Mouse (Mus musculus): ENCODE data around the gene Bag5. TPM values are rescaled to one million over a fixed set of nuclear protein-coding genes. Genes with fewer than 3 reads are reported as not detected.

The Bag5 gene
- polyA plus RNA-seq, 1 experiment from 2014 or later = 56.8 TPM

DNA sequence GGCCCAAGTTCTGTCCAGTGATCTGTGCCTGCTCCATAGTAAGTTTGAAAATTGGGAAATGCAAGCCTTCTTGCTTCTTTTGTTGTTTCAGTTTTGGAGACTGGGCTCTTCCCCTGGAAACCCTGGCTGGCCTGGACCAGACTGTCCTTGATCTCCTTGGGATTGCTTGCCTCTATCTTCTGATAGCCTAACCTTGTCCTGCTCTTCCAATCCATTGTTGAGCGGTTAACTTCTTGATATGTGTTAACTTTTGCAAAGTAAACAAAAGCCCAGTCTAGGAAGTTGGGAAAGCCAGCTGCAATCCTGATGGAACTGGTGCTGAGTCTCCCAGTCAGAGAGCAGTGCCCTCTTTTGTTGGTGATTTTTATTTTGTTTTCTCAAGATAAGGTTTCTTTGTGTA, 14.9 kb upstream of the Bag5 start:
- ATAC-seq (ENCODE audit: insufficient number of reproducible peaks, low FRiP score, low TSS enrichment, low read depth) = no peak
- Histone ChIP-seq H3K4me1 (ENCODE audit: control insufficient read depth, insufficient read depth, low read length) (0 out of 2 replicates have a peak, but pooled peaks cover 3% of the 10 kb centered on the region), H3K4me3 (ENCODE audit: low read depth, low read length) (no peak overlapping the region), H3K4me2 (ENCODE audit: low read depth, severe bottlenecking) (no peak overlapping the region), H3K27me3 (ENCODE audit: control insufficient read depth, insufficient read depth, low read length) (no peaks in the 10 kb centered on the region), H3K36me3 (ENCODE audit: control insufficient read depth, insufficient read depth, low read length) (peaks cover 2% of the 10 kb centered on the region; the same call in 1 of the 2 replicates), H3K9ac (ENCODE audit: low read length) (no peak overlapping the region), H3K27ac (replicated peaks; ENCODE audit: low read depth, low read length) (no peak overlapping the region), H3K9me3 (ENCODE audit: control insufficient read depth, low read length) (no peaks in the 10 kb centered on the region)
- no peak for DNase-seq (ENCODE audit: low spot score)
- 93% methylated on average over 1 of the region's 1 CpGs for WGBS

DNA sequence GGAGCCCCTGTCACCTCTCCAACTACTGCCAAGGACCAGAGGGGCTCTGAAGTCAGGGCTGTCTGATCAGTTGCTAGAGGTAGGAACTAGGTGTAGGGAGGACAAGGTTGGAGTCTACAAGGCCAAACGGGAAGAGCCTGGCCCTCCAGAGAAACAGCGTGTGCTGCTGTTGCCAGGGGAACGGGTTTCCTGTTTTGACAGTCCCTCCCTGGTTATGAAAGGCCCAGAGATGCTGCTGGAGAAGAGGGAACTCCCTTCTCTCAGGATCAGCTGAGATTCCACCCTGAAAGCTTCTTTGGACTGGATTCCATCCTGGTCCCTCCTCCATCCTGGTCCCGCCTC, 13.0 kb upstream of the Bag5 start:
- H3K9ac ChIP-seq (ENCODE audit: low read length) = no peak overlapping the region
- no peak for DNase-seq (ENCODE audit: low spot score)
- no peak overlapping the region for H3K4me2 ChIP-seq (ENCODE audit: low read depth, severe bottlenecking)
- ATAC-seq (ENCODE audit: insufficient number of reproducible peaks, low FRiP score, low TSS enrichment, low read depth) = no peak
- H3K9me3 ChIP-seq (ENCODE audit: control insufficient read depth, low read length) = no peaks in the 10 kb centered on the region
- no peak overlapping the region for H3K4me3 ChIP-seq (ENCODE audit: low read depth, low read length)
- no peaks in the 10 kb centered on the region for H3K4me1 ChIP-seq (ENCODE audit: control insufficient read depth, insufficient read depth, low read length)
- no peaks in the 10 kb centered on the region for H3K27me3 ChIP-seq (ENCODE audit: control insufficient read depth, insufficient read depth, low read length)
- peaks cover 2% of the 10 kb centered on the region; the same call in 1 of the 2 replicates for H3K36me3 ChIP-seq (ENCODE audit: control insufficient read depth, insufficient read depth, low read length)
- 71% methylated on average over 4 of the region's 4 CpGs for WGBS
- no peak overlapping the region for H3K27ac ChIP-seq (replicated peaks; ENCODE audit: low read depth, low read length)

- H3K36me3 ChIP-seq (ENCODE audit: control insufficient read depth, insufficient read depth, low read length) = peaks cover 2% of the 10 kb centered on the region; the same call in 1 of the 2 replicates
- H3K4me2 ChIP-seq (ENCODE audit: low read depth, severe bottlenecking) = no peak overlapping the region
Measured at GRCm38 (mm10) chr12:111725338-111726121, 12.5 kb upstream of the Bag5 start.

DNA sequence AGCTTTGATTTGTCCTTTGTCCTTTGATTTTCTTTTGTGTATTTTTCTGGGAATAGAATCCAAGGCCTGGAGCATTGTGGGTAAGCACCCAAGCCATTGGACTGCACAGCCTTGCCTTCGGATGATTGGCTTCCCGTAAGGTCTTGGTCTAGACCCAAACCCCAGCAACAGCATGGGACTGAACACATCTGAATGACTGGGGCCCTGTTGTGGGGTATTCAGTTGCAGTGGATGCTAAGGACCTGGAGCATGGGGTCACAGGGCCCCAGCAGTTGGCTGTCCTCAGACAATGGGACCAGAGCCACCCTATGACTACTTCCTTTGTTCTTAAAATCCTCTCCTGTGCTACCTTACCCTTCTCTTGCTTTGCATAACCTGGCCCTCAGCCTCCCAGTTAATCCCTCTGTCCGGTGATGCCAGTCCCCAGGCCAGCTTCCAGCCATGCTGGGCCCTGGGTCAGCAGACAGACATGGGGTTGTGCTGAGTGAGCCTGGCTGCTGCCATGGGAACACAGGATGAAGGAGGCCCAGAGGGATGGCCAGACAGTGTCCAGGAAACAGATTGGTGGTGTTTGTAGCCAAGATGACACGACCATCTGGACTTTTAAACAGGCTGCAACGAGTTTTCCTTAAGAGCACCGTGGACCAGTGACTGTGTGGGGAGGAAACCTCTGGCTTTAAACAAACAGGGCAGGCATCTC, 11.7 kb upstream of the Bag5 start:
- Histone ChIP-seq H3K36me3 (ENCODE audit: control insufficient read depth, insufficient read depth, low read length) (peaks cover 2% of the 10 kb centered on the region; the same call in 1 of the 2 replicates), H3K4me2 (ENCODE audit: low read depth, severe bottlenecking) (no peak overlapping the region), H3K9me3 (ENCODE audit: control insufficient read depth, low read length) (no peaks in the 10 kb centered on the region), H3K4me1 (ENCODE audit: control insufficient read depth, insufficient read depth, low read length) (no peaks in the 10 kb centered on the region), H3K9ac (ENCODE audit: low read length) (no peak overlapping the region), H3K27ac (replicated peaks; ENCODE audit: low read depth, low read length) (no peak overlapping the region), H3K27me3 (ENCODE audit: control insufficient read depth, insufficient read depth, low read length) (no peaks in the 10 kb centered on the region), H3K4me3 (ENCODE audit: low read depth, low read length) (no peak overlapping the region)
- peak; percentile 35; the same call in 1 of the 2 replicates for ATAC-seq (ENCODE audit: insufficient number of reproducible peaks, low FRiP score, low TSS enrichment, low read depth)
- WGBS = 75% methylated on average over 6 of the region's 6 CpGs
- DNase-seq (ENCODE audit: low spot score) = no peak

More at GRCm38 (mm10) chr12:111725338-111726121, 12.5 kb upstream of the Bag5 start:
- H3K9me3 ChIP-seq (ENCODE audit: control insufficient read depth, low read length) = no peaks in the 10 kb centered on the region
- H3K9ac ChIP-seq (ENCODE audit: low read length) = no peak overlapping the region
- H3K4me1 ChIP-seq (ENCODE audit: control insufficient read depth, insufficient read depth, low read length) = no peaks in the 10 kb centered on the region
- WGBS = 79% methylated on average over 12 of the region's 12 CpGs
- H3K27me3 ChIP-seq (ENCODE audit: control insufficient read depth, insufficient read depth, low read length) = no peaks in the 10 kb centered on the region
- no peak for ATAC-seq (ENCODE audit: insufficient number of reproducible peaks, low FRiP score, low TSS enrichment, low read depth)
- H3K27ac ChIP-seq (replicated peaks; ENCODE audit: low read depth, low read length) = no peak overlapping the region
- no peak for DNase-seq (ENCODE audit: low spot score)
- no peak overlapping the region for H3K4me3 ChIP-seq (ENCODE audit: low read depth, low read length)

DNA sequence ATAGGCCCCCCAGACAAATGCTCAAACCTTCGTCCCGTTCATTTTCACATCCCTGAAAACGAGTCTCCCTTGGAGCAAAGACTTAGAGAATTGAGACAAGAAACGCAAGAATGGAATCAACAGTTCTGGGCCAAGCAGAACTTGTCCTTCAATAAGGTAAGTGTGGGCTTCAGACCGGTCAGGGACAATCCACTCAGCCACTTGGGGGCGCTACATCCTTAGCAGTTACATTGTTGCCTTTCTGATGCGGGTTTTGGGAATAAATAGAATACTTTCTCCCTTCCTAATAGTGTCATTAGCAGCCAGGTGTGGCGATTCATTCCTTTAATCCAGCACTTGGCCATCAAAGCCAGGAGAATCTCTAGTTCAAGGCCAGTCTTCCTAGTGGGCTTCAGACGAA, 9.6 kb upstream of the Bag5 start:
- no peak overlapping the region for H3K27ac ChIP-seq (replicated peaks; ENCODE audit: low read depth, low read length)
- H3K27me3 ChIP-seq (ENCODE audit: control insufficient read depth, insufficient read depth, low read length) = no peaks in the 10 kb centered on the region
- ATAC-seq (ENCODE audit: insufficient number of reproducible peaks, low FRiP score, low TSS enrichment, low read depth) = no peak
- H3K36me3 ChIP-seq (ENCODE audit: control insufficient read depth, insufficient read depth, low read length) = peaks cover 2% of the 10 kb centered on the region; the same call in 1 of the 2 replicates
- H3K4me1 ChIP-seq (ENCODE audit: control insufficient read depth, insufficient read depth, low read length) = no peaks in the 10 kb centered on the region
- no peak overlapping the region for H3K4me3 ChIP-seq (ENCODE audit: low read depth, low read length)
- H3K4me2 ChIP-seq (ENCODE audit: low read depth, severe bottlenecking) = no peak overlapping the region
- peak; percentile 51 for DNase-seq (ENCODE audit: low spot score)
- H3K9me3 ChIP-seq (ENCODE audit: control insufficient read depth, low read length) = no peaks in the 10 kb centered on the region
- WGBS = 77% methylated on average over 9 of the region's 9 CpGs
- no peak overlapping the region for H3K9ac ChIP-seq (ENCODE audit: low read length)

- Histone ChIP-seq H3K9ac (ENCODE audit: low read length) (no peak overlapping the region), H3K9me3 (ENCODE audit: control insufficient read depth, low read length) (no peaks in the 10 kb centered on the region)
- 85% methylated on average over 4 of the region's 4 CpGs for WGBS
Measured at GRCm38 (mm10) chr12:111720222-111720621, 7.2 kb upstream of the Bag5 start.

DNA sequence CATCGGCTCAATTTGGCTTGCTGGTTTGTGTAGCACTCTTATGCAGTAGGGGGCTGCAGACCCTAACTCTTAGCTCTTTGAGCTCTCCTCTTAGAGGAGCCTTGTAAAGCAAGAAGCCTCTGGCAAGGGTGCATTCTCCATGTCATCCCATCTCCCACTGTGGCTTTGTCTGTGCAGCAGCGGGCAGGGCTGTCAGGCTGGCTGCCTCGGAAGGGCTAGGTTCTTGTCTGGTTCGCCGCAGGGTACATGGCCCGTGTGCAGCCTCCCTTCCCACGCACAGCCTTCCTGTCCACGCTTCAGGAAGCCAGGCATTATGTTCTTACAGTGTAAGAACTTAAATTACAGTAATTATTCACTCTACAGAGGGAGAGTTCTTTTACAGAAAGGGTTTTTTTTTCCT, 5.6 kb upstream of the Bag5 start:
- 81% methylated on average over 8 of the region's 8 CpGs for WGBS
- H3K4me3 ChIP-seq (ENCODE audit: low read depth, low read length) = no peak overlapping the region
- peaks cover 1% of the 10 kb centered on the region; the same call in 1 of the 2 replicates for H3K36me3 ChIP-seq (ENCODE audit: control insufficient read depth, insufficient read depth, low read length)
- ATAC-seq (ENCODE audit: insufficient number of reproducible peaks, low FRiP score, low TSS enrichment, low read depth) = no peak
- no peak overlapping the region for H3K27ac ChIP-seq (replicated peaks; ENCODE audit: low read depth, low read length)
- H3K27me3 ChIP-seq (ENCODE audit: control insufficient read depth, insufficient read depth, low read length) = no peaks in the 10 kb centered on the region
- H3K4me1 ChIP-seq (ENCODE audit: control insufficient read depth, insufficient read depth, low read length) = no peaks in the 10 kb centered on the region
- DNase-seq (ENCODE audit: low spot score) = no peak
- H3K9ac ChIP-seq (ENCODE audit: low read length) = no peak overlapping the region
- no peaks in the 10 kb centered on the region for H3K9me3 ChIP-seq (ENCODE audit: control insufficient read depth, low read length)
- no peak overlapping the region for H3K4me2 ChIP-seq (ENCODE audit: low read depth, severe bottlenecking)

More at GRCm38 (mm10) chr12:111720222-111720621, 7.2 kb upstream of the Bag5 start:
- H3K4me1 ChIP-seq (ENCODE audit: control insufficient read depth, insufficient read depth, low read length) = no peaks in the 10 kb centered on the region
- no peak for DNase-seq (ENCODE audit: low spot score)
- peaks cover 2% of the 10 kb centered on the region; the same call in 1 of the 2 replicates for H3K36me3 ChIP-seq (ENCODE audit: control insufficient read depth, insufficient read depth, low read length)
- no peak overlapping the region for H3K27ac ChIP-seq (replicated peaks; ENCODE audit: low read depth, low read length)
- H3K27me3 ChIP-seq (ENCODE audit: control insufficient read depth, insufficient read depth, low read length) = no peaks in the 10 kb centered on the region
- H3K4me3 ChIP-seq (ENCODE audit: low read depth, low read length) = no peak overlapping the region
- no peak for ATAC-seq (ENCODE audit: insufficient number of reproducible peaks, low FRiP score, low TSS enrichment, low read depth)
- H3K4me2 ChIP-seq (ENCODE audit: low read depth, severe bottlenecking) = no peak overlapping the region

- no peaks in the 10 kb centered on the region for H3K27me3 ChIP-seq (ENCODE audit: control insufficient read depth, insufficient read depth, low read length)
- 95% methylated on average over 7 of the region's 7 CpGs for WGBS
Measured at GRCm38 (mm10) chr12:111716505-111716904, 3.4 kb upstream of the Bag5 start.

More at GRCm38 (mm10) chr12:111716505-111716904, 3.4 kb upstream of the Bag5 start:
- H3K27ac ChIP-seq (replicated peaks; ENCODE audit: low read depth, low read length) = no peak overlapping the region
- DNase-seq (ENCODE audit: low spot score) = no peak
- ATAC-seq (ENCODE audit: insufficient number of reproducible peaks, low FRiP score, low TSS enrichment, low read depth) = no peak
- no peak overlapping the region for H3K4me3 ChIP-seq (ENCODE audit: low read depth, low read length)
- peaks cover 5% of the 10 kb centered on the region for H3K4me1 ChIP-seq (ENCODE audit: control insufficient read depth, insufficient read depth, low read length)
- H3K9me3 ChIP-seq (ENCODE audit: control insufficient read depth, low read length) = no peaks in the 10 kb centered on the region
- no peak overlapping the region for H3K9ac ChIP-seq (ENCODE audit: low read length)
- no peak overlapping the region for H3K4me2 ChIP-seq (ENCODE audit: low read depth, severe bottlenecking)
- H3K36me3 ChIP-seq (ENCODE audit: control insufficient read depth, insufficient read depth, low read length) = no peaks in the 10 kb centered on the region; the same call in 1 of the 2 replicates

Measured in limb, embryonic 11.5 days (tissue).